Mouse (Mus musculus) limb, embryonic 12.5 days (tissue): Measurements from ENCODE around the gene Utp4. TPM values are rescaled to one million over a fixed set of nuclear protein-coding genes. Genes with fewer than 3 reads are reported as not detected.

Experiments used
- ATAC-seq: fragments of 200-750 bp; cut with Nextera tagmentation; 2 replicates; pipeline ENCODE4 v1.8.0; 2017; ENCODE audit warnings: low read depth, moderate TSS enrichment; ENCODE audit not compliant: insufficient number of reproducible peaks, insufficient read depth, low FRiP score, low TSS enrichment
- H3K27ac ChIP-seq: fragments of 300-500 bp; sonication (generic); 2 replicates; pipeline ENCODE4 v1.5.1; 2016; ENCODE audit warnings: mild to moderate bottlenecking, moderate library complexity
- H3K27me3 ChIP-seq: fragments of 300-500 bp; sonication (generic); 2 replicates; pipeline ENCODE4 v1.6.1; 2016; ENCODE audit warnings: mild to moderate bottlenecking, moderate library complexity
- H3K36me3 ChIP-seq: fragments of 300-500 bp; sonication (generic); 2 replicates; pipeline ENCODE4 v1.6.1; 2016; ENCODE audit warnings: mild to moderate bottlenecking, moderate library complexity
- H3K4me1 ChIP-seq: fragments of 300-500 bp; sonication (generic); replicated peaks from 2 replicates; pipeline ENCODE4 v1.6.1; 2016
- H3K4me2 ChIP-seq: fragments of 300-500 bp; sonication (generic); 2 replicates; pipeline ENCODE4 v1.6.1; 2016; ENCODE audit warnings: mild to moderate bottlenecking, moderate library complexity
- H3K4me3 ChIP-seq: fragments of 300-500 bp; sonication (generic); replicated peaks from 2 replicates; pipeline ENCODE4 v1.5.1; 2016; ENCODE audit warnings: mild to moderate bottlenecking
- H3K9ac ChIP-seq: fragments of 300-500 bp; sonication (generic); replicated peaks from 2 replicates; pipeline ENCODE4 v1.6.1; 2016; ENCODE audit warnings: mild to moderate bottlenecking, moderate library complexity
- H3K9me3 ChIP-seq: fragments of 300-500 bp; sonication (generic); 2 replicates; pipeline ENCODE4 v1.6.1; 2016; ENCODE audit warnings: mild to moderate bottlenecking, moderate library complexity
- WGBS: fragments of 180-500 bp; shearing (Covaris S2); methylation state at CpG from one replicate; pipeline ENCODE4 v1.1.7; 2016; 5-methylcytosine and 5-hydroxymethylcytosine counted together
- polyA plus RNA-seq: library from polyadenylated mRNA; unstranded; fragments of >200 nt; fragmentation: Nextera tagmentation; extraction: Ambion mirVana; gene quantifications from 2 replicates; pipeline ENCODE4 v1.2.1, GENCODE M21; 2016

The Utp4 gene
- polyA plus RNA-seq, 1 experiment from 2014 or later: 67.9 TPM

DNA sequence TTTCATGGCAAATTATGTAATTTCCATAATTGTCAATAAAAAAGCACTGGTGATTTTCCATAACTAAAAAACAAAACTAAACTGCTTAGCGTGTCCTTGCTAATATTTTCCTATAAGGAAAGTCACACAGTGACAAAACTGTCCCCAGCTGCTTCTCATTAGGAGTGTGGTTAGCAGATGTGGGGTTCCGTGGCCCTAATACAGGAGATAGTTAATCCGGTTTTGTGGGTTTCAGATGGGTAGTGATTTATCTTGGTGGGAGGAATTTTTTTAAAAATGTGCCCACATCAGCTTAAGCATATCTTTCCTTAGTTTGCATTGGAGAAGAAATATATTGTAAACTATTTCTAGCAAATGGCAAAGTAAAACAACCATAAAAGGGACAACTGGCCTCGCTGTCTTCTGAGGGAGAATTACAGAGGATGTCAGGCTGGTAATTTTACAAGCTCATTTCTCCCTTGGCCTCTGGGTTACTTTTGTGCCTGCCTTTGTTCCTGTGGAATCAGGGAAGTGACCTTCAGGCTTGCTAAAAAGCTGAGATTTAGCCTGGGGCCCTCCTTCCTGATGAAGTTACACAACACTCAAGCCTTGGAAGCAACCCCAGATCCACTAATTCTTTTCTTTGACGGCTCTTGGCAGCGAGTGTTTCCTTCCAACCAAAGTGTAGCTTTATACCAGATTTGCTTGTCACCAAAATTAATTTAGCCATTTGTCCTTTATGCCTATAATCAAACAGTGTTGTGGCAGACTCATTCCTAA is 35.9 kb downstream of the Utp4 start:
- no peak for ATAC-seq
- Histone ChIP-seq H3K9ac (no peak overlapping the region), H3K9me3 (no peaks in the 10 kb centered on the region), H3K27me3 (no peaks in the 10 kb centered on the region), H3K4me1 (peaks cover 34% of the 10 kb centered on the region), H3K36me3 (no peaks in the 10 kb centered on the region), H3K27ac (no peak overlapping the region), H3K4me3 (no peak overlapping the region), H3K4me2 (no peak overlapping the region)
- 6% methylated on average over 6 of the region's 6 CpGs for WGBS

DNA sequence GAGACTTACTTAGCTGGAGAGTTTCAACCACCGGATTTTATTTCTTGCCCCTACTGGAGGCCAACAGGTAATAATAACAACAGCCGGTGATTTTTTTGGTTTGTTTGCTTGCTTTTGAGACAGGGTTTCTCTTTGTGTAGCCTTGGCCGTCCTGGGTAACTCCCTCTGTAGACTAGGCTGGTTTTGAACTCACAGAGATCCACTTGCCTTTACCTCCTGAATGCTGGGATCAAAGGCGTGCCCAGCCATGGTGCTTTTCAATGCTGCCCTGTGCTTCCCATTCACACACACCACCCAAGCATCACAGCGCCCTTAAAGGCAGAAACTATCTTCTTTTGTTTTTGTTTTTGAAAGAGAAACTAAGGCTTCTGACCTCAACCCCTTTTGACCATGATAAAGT is 36.5 kb downstream of the Utp4 start:
- no peak overlapping the region for H3K27ac ChIP-seq
- ATAC-seq: no peak

DNA sequence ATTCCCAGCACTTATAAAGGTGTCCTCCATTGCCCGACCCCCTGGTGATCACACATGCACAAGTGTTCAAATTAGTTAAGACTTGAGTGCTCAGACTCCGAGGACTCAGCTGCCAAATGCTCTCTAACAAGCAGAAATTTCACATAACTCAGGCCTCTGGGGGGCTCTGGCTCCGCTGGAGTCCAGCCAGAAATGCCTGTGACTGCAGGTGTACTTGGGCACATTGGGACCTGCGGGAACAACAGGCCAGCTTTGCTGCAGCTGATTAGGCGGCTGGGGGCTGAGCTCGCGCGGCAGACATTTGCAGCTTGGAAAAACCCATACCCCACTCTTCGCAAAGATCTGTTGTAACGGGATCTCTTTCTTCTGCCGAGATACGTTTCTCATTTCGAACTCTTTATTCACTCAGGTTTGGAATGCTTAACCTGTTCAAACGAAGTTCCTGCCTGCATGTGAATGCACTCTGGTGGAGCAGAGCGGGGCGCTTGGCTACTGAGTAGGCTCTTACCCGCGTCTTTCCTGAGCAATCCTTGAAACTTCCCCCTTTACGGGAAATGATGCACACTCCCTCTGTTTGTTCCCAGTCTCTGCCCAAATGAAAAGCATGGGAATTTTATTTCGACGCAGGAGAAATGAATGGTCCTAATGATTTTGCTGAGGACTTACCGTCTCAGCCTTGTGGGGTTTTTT is 39.1 kb downstream of the Utp4 start:
- peak overlapping the region; percentile 51 for H3K4me2 ChIP-seq
- peak overlapping the region; percentile 11 for H3K4me3 ChIP-seq
- ATAC-seq: no peak
- H3K4me1 ChIP-seq: peaks cover 44% of the 10 kb centered on the region
- no peak overlapping the region for H3K9ac ChIP-seq
- H3K27ac ChIP-seq: peak overlapping the region; percentile 70
- no peaks in the 10 kb centered on the region for H3K9me3 ChIP-seq
- no peaks in the 10 kb centered on the region for H3K36me3 ChIP-seq
- WGBS: 10% methylated on average over 22 of the region's 22 CpGs
- no peaks in the 10 kb centered on the region for H3K27me3 ChIP-seq

More for the DNA sequence above, 36.5 kb downstream of the Utp4 start:
- Histone ChIP-seq H3K4me3 (no peak overlapping the region), H3K9ac (no peak overlapping the region), H3K4me1 (peaks cover 34% of the 10 kb centered on the region), H3K27me3 (no peaks in the 10 kb centered on the region), H3K4me2 (no peak overlapping the region), H3K36me3 (no peaks in the 10 kb centered on the region), H3K9me3 (no peaks in the 10 kb centered on the region)
- 76% methylated on average over 5 of the region's 5 CpGs for WGBS

DNA sequence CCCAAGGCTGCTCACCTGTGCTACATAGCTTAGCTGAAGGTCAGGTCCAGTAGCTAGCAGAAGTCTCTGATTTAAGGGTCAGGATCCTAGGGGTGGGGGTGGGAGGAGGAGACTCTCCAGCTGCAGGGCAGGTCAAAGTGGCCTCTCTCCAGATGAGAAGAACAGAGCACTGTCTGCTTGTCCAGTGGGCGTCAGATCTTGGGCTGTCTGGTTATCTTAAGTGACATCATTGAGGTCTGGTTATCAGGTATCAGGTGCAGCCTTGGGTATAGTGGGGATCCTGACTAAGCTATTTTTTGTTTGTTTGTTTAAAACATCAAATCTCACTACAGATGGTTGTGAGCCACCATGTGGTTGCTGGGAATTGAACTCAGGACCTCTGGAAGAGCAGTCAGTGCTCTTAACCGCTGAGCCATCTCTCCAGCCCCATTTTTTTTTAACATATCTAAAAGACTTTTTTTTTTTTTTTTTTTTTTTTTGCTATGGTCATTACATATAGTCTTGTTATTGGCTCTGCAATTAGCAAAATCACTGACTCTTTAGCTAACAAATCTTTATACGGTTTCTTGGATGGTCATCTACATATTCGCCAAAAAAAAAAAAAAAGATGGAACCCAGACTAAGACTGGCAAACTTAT is 40.2 kb downstream of the Utp4 start:
- WGBS: 83% methylated on average over 4 of the region's 4 CpGs
- Histone ChIP-seq H3K36me3 (no peaks in the 10 kb centered on the region), H3K27me3 (no peaks in the 10 kb centered on the region), H3K27ac (no peak overlapping the region), H3K4me3 (no peak overlapping the region), H3K4me2 (no peak overlapping the region), H3K9ac (no peak overlapping the region), H3K9me3 (no peaks in the 10 kb centered on the region), H3K4me1 (peaks cover 54% of the 10 kb centered on the region)
- ATAC-seq: no peak

DNA sequence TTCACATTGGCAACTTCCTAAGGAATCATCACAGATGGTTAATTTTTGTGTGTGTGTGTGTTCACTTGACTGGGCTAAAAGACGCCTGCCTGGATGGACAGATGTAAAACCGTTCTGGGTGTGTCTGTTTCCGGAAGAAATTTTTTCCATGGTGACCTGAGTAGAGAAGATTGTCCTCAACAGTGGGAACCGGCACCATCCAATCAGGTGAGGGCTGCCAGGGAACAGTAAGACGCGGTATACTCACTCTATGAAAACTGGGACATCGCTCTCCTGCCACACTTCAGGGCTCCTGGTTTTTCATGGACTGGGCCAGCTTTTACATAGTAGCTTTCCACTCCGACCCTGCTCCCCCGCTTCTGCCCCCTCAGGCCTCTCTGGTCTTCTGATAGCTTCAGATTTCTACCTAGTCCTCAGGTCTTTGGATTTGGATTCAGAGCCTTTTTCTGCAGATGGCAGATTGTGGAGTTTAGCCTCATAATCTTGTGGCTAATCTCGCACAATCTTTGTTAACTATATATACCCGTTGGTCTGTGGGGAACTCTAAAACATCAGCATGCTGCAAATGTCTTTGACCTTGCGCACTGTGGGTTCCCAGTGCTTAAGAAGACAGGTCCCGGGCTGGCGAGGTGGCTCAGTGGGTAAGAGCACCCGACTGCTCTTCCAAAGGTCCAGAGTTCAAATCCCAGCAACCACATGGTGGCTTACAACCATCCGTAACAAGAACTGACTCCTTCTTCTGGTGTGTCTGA is 41.0 kb downstream of the Utp4 start:
- WGBS: 73% methylated on average over 16 of the region's 16 CpGs
- Histone ChIP-seq H3K27me3 (no peaks in the 10 kb centered on the region), H3K9me3 (no peaks in the 10 kb centered on the region), H3K4me1 (peaks cover 50% of the 10 kb centered on the region), H3K4me3 (no peak overlapping the region), H3K27ac (no peak overlapping the region), H3K4me2 (no peak overlapping the region), H3K9ac (no peak overlapping the region), H3K36me3 (no peaks in the 10 kb centered on the region)
- no peak for ATAC-seq

DNA sequence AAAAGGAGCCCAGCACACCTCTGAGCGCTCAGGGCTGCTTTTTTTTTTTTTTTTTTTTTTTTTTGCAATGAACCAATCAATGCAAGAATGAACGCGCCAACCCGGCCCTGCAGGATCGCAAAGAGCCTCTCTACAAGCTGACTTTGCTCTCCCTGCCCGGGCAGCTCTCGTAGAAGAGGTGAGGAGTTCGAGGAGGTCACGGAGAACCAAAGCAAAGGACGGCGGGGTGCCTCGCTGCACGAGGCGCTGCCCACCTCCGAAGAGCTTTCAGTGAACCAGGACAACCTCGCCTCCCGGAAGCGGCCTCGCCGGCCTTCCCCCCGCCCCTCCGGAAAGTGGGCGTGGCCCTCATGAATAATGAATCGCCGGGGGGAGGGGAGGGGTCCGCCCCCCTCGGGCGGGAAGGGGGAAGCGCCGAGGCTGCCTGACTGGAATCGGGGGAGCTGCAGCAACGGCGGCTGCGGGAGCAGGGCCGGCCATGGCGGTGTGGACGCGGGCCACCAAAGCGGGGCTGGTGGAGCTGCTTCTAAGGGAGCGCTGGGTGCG is 42.0 kb downstream of the Utp4 start, which contains the start of gene Sntb2:
TSS of gene Sntb2 (plus strand) at position 427 of the 546 bp plus-strand sequence.
- Histone ChIP-seq H3K9ac (peak within 1 kb of the TSS; percentile 96), H3K27ac (peak within 1 kb of the TSS; percentile 95), H3K27me3 (no peaks in the 10 kb centered on the region), H3K36me3 (no peaks in the 10 kb centered on the region), H3K4me1 (peaks cover 42% of the 10 kb centered on the region), H3K4me3 (peak within 1 kb of the TSS; percentile 93), H3K9me3 (no peaks in the 10 kb centered on the region), H3K4me2 (peak within 1 kb of the TSS; percentile 75)
- peak; percentile 77 for ATAC-seq
- under 1% methylated on average over 41 of the region's 41 CpGs for WGBS

DNA sequence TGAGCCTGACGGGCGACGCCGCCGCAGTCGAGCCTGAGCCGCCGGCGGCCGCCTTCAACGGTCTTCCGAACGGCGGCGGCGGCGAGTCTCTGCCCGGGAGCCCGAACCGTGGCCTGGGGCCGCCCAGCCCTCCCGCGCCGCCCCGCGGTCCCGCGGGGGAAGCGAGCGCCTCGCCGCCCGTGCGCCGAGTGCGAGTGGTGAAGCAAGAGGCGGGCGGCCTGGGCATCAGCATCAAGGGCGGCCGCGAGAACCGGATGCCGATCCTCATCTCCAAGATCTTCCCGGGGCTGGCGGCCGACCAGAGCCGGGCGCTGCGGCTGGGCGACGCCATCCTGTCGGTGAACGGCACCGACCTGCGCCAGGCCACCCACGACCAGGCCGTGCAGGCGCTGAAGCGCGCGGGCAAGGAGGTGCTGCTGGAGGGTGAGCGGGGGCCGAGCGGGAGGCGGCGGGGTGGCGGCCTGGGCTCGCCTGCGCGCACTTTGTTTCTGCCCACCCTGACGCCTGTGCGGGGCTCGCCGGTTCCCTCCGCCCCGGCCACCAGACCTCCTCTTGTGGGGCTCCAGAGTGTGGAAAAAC is 42.6 kb downstream of the Utp4 start:
- H3K27me3 ChIP-seq: no peaks in the 10 kb centered on the region
- H3K4me1 ChIP-seq: peaks cover 40% of the 10 kb centered on the region
- WGBS: under 1% methylated on average over 72 of the region's 76 CpGs
- H3K27ac ChIP-seq: peak overlapping the region; percentile 95
- H3K36me3 ChIP-seq: no peaks in the 10 kb centered on the region
- H3K9me3 ChIP-seq: no peaks in the 10 kb centered on the region
- H3K9ac ChIP-seq: peak overlapping the region; percentile 96
- ATAC-seq: peak; percentile 32
- H3K4me3 ChIP-seq: peak overlapping the region; percentile 93
- peak overlapping the region; percentile 75 for H3K4me2 ChIP-seq

DNA sequence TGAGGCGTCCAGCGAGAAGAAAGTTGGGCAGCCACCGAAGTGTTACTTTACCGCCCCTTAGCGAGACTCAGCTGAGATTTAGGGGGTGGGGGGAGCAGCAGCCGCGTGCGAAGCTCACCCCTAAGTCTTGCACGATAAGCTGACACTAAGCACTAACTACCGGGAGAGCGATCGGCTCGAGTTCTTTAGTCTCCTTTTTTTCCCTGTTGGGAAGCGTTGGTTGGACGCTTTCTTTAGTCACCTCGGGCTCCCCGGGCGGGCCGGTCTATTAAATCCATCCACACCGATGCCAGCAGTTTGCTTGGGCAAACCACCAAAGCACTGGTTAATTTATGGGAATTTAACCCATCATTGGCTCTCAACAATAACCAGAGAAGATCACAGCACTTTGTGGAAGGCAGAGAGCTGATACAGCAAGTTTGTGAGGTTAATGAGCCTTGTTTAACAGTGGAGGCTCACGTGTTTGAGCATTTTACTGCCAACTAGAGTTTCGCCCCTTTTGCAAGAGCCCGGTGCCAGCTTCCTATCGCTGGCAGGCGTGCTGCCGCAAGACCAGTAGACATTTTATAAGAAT is 43.1 kb downstream of the Utp4 start:
- ATAC-seq: no peak

DNA sequence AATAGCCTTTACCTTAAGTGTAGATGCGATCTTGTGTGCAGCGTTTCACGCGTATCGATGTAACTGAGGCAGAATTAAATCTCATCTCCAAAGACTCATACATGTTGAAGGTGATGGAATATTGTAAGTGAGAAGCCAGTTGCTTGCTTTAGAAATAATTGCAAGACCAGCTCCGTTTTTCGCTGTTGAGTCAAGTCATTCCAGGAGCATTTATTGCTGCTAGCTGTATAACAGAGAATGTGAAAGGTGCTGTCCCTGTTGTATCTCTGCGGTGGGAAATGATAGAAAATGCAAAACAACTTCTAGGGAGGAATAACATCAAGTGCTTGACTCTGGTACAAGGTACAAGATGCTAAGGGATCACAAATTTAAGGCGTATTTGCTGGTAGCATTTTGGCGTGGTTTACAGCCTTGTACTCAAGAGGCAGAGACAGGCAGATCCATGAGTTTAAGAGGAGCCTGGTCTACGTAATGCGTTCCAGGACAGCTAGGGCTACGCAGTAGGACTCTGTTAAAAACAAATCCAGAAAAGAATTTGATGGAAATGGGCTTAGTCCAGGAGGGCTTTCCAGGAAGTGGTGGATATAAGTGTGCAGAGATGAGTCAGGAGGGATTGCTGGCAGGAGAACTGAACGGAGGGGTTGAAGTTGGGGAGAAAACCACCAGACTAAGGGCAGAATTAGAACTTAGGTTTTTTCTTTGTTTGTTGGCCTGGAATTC is 43.8 kb downstream of the Utp4 start:
- WGBS: 24% methylated on average over 14 of the region's 14 CpGs
- H3K9ac ChIP-seq: peak overlapping the region; percentile 96
- H3K4me2 ChIP-seq: peak overlapping the region; percentile 75

More for the DNA sequence above, 43.1 kb downstream of the Utp4 start:
- no peaks in the 10 kb centered on the region for H3K27me3 ChIP-seq
- H3K9ac ChIP-seq: peak overlapping the region; percentile 96
- H3K4me3 ChIP-seq: peak overlapping the region; percentile 93
- no peaks in the 10 kb centered on the region for H3K36me3 ChIP-seq
- H3K27ac ChIP-seq: peak overlapping the region; percentile 95
- H3K9me3 ChIP-seq: no peaks in the 10 kb centered on the region
- WGBS: under 1% methylated on average over 26 of the region's 26 CpGs
- peaks cover 35% of the 10 kb centered on the region for H3K4me1 ChIP-seq
- peak overlapping the region; percentile 75 for H3K4me2 ChIP-seq

DNA sequence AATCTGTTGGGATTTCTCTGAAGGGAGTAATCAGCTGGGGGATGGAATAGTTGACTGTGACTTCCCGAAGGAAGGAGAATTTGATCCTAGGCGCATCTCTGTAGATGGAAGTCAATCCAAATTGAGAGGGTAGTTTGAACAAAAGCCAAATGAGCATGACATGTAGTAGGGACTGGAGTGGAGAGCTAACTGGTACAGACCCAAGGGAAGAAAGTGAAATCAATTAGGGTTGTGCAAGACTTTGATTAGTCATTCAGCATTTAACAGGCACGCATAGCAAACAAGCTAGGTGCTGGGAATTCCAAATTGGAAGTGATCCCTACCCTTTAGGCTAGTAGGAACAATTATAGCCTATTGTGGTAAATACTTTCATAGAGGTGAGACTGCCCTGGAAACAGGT is 48.4 kb downstream of the Utp4 start:
- no peak for ATAC-seq
- Histone ChIP-seq H3K27me3 (no peaks in the 10 kb centered on the region), H3K36me3 (peaks cover 9% of the 10 kb centered on the region; the same call in 1 of the 2 replicates), H3K9me3 (no peaks in the 10 kb centered on the region), H3K4me3 (no peak overlapping the region), H3K9ac (no peak overlapping the region), H3K27ac (no peak overlapping the region), H3K4me2 (no peak overlapping the region), H3K4me1 (peaks cover 21% of the 10 kb centered on the region)
- WGBS: 93% methylated on average over 3 of the region's 3 CpGs

More for the DNA sequence above, 43.8 kb downstream of the Utp4 start:
- Histone ChIP-seq H3K36me3 (no peaks in the 10 kb centered on the region), H3K4me3 (peak overlapping the region; percentile 93), H3K9me3 (no peaks in the 10 kb centered on the region), H3K27me3 (no peaks in the 10 kb centered on the region), H3K4me1 (peaks cover 28% of the 10 kb centered on the region), H3K27ac (no peak overlapping the region)
- no peak for ATAC-seq
